Mouse (Mus musculus) CD4-positive, CD25-positive, alpha-beta regulatory T cell (primary cell): Measurements from ENCODE around the gene Kdsr. TPM values are rescaled to one million over a fixed set of nuclear protein-coding genes. Genes with fewer than 3 reads are reported as not detected.

Experiments used
- polyA plus RNA-seq: library from polyadenylated mRNA; unstranded; fragments of 100-300 nt; shearing (Covaris generic); gene quantifications from one replicate; pipeline ENCODE4 v1.2.1, GENCODE M21; 2017

Gene Kdsr
- 21.4 TPM for polyA plus RNA-seq

GRCm38 (mm10) chr1:106759572-106760435, at the start of gene Kdsr:
Gene Kdsr, minus strand, starts transcription at chr1:106759727.

GRCm38 (mm10) chr1:106796542-106796924, 37.0 kb upstream of the Kdsr start, which contains the start of gene Vps4b:
Gene Vps4b, minus strand, starts transcription at chr1:106796728.

GRCm38 (mm10) chr1:106713621-106714529, 45.7 kb downstream of the Kdsr start, which contains the start of gene Bcl2:
Gene Bcl2, minus strand, starts transcription at chr1:106714274.

Other genes starting within 250 kb of the Kdsr start
- 290 TPM for gene Bcl2, start 45.5 kb downstream of the Kdsr start, polyA plus RNA-seq
- gene Vps4b, start 37.0 kb upstream of the Kdsr start, polyA plus RNA-seq, result 117 TPM
- not detected for gene Serpinb5, start 101.4 kb upstream of the Kdsr start, polyA plus RNA-seq
- 0.14 TPM for gene Serpinb12, start 174.7 kb upstream of the Kdsr start, polyA plus RNA-seq
- gene Serpinb13, start 221.3 kb upstream of the Kdsr start, polyA plus RNA-seq, result not detected